Mouse (Mus musculus): ENCODE results near the gene Ssrp1.

The Ssrp1 gene

GRCm38 (mm10) chr2:85037047-85038026 is at the start of gene Ssrp1, which contains the start of gene P2rx3:
Gene Ssrp1 (plus strand): TSS chr2:85037234.
Gene P2rx3 (minus strand): TSS chr2:85037462.
- DNase-seq (ENCODE audit: low spot score): peak; percentile 88

- no peak for DNase-seq (ENCODE audit: low spot score)
Observed at GRCm38 (mm10) chr2:84987930-84988329, 49.1 kb upstream of the Ssrp1 start, which contains the start of gene Prg3. Gene Prg3 (plus strand): TSS chr2:84988215.

GRCm38 (mm10) chr2:84996376-84996775 is 40.7 kb upstream of the Ssrp1 start:
- no peak for DNase-seq (ENCODE audit: low spot score)

- DNase-seq (ENCODE audit: low spot score): no peak
Observed at GRCm38 (mm10) chr2:84999486-85000181, 37.4 kb upstream of the Ssrp1 start.

- DNase-seq (ENCODE audit: low spot score): no peak
Observed at GRCm38 (mm10) chr2:85001497-85001896, 35.5 kb upstream of the Ssrp1 start.

- DNase-seq (ENCODE audit: low spot score): no peak
Observed at GRCm38 (mm10) chr2:85002575-85002974, 34.5 kb upstream of the Ssrp1 start.

- DNase-seq (ENCODE audit: low spot score): no peak
Observed at GRCm38 (mm10) chr2:85004341-85004740, 32.7 kb upstream of the Ssrp1 start.

GRCm38 (mm10) chr2:85006600-85006999 is 30.4 kb upstream of the Ssrp1 start:
- DNase-seq (ENCODE audit: low spot score): no peak

GRCm38 (mm10) chr2:85007729-85008128 is 29.3 kb upstream of the Ssrp1 start:
- DNase-seq (ENCODE audit: low spot score): no peak

GRCm38 (mm10) chr2:85009212-85009611 is 27.8 kb upstream of the Ssrp1 start:
- DNase-seq (ENCODE audit: low spot score): no peak

GRCm38 (mm10) chr2:85011906-85012604 is 25.0 kb upstream of the Ssrp1 start:
- DNase-seq (ENCODE audit: low spot score): no peak

GRCm38 (mm10) chr2:85012679-85013078 is 24.4 kb upstream of the Ssrp1 start:
- no peak for DNase-seq (ENCODE audit: low spot score)

GRCm38 (mm10) chr2:85013826-85014587 is 23.0 kb upstream of the Ssrp1 start:
- DNase-seq (ENCODE audit: low spot score): no peak

GRCm38 (mm10) chr2:85014588-85014982 is 22.4 kb upstream of the Ssrp1 start:
- DNase-seq (ENCODE audit: low spot score): no peak

GRCm38 (mm10) chr2:85022043-85022442 is 15.0 kb upstream of the Ssrp1 start:
- no peak for DNase-seq (ENCODE audit: low spot score)

GRCm38 (mm10) chr2:85026178-85026577 is 10.9 kb upstream of the Ssrp1 start:
- DNase-seq (ENCODE audit: low spot score): no peak

- DNase-seq (ENCODE audit: low spot score): no peak
Observed at GRCm38 (mm10) chr2:85027281-85027680, 9.8 kb upstream of the Ssrp1 start.

- DNase-seq (ENCODE audit: low spot score): no peak
Observed at GRCm38 (mm10) chr2:85029897-85030296, 7.1 kb upstream of the Ssrp1 start.

- no peak for DNase-seq (ENCODE audit: low spot score)
Observed at GRCm38 (mm10) chr2:85030989-85031388, 6.0 kb upstream of the Ssrp1 start.

- no peak for DNase-seq (ENCODE audit: low spot score)
Observed at GRCm38 (mm10) chr2:85033121-85033520, 3.9 kb upstream of the Ssrp1 start.

GRCm38 (mm10) chr2:85034169-85034568 is 2.9 kb upstream of the Ssrp1 start:
- no peak for DNase-seq (ENCODE audit: low spot score)

Data from ovary, postnatal 36 days (tissue).